Mouse (Mus musculus) neural tube, embryonic 14.5 days (tissue): ENCODE measurements around the gene Phf21a. TPM values are rescaled to one million over a fixed set of nuclear protein-coding genes. Genes with fewer than 3 reads are reported as not detected.

Source experiments
- ATAC-seq: fragments of 200-750 bp; cut with Nextera tagmentation; 2 replicates; pipeline ENCODE4 v1.8.0; 2017; ENCODE audit warnings: low read depth, mild to moderate bottlenecking, moderate TSS enrichment, moderate library complexity
- H3K27ac ChIP-seq: fragments of 300-500 bp; sonication (generic); 2 replicates; pipeline ENCODE4 v1.5.1; 2014; ENCODE audit warnings: low read depth, mild to moderate bottlenecking, control low read depth, low read length, moderate library complexity, mixed read lengths
- H3K27me3 ChIP-seq: fragments of 300-500 bp; sonication (generic); 2 replicates; pipeline ENCODE4 v1.6.1; 2014; ENCODE audit warnings: low read length; ENCODE audit not compliant: control insufficient read depth, insufficient read depth
- H3K36me3 ChIP-seq: fragments of 300-500 bp; sonication (generic); 2 replicates; pipeline ENCODE4 v1.6.1; 2014; ENCODE audit warnings: low read length, mixed read lengths; ENCODE audit not compliant: control insufficient read depth, insufficient read depth
- H3K4me1 ChIP-seq: fragments of 300-500 bp; sonication (generic); 2 replicates; pipeline ENCODE4 v1.6.1; 2014; ENCODE audit warnings: low read length; ENCODE audit not compliant: control insufficient read depth, insufficient read depth
- H3K4me2 ChIP-seq: fragments of 300-500 bp; sonication (generic); 2 replicates; pipeline ENCODE4 v1.6.1; 2014; ENCODE audit warnings: mild to moderate bottlenecking, low read depth, low read length, control low read depth
- H3K4me3 ChIP-seq: fragments of 300-500 bp; sonication (generic); 2 replicates; pipeline ENCODE4 v1.5.1; 2014; ENCODE audit warnings: low read depth, low read length, control low read depth, mixed read lengths
- H3K9ac ChIP-seq: fragments of 300-500 bp; sonication (generic); replicated peaks from 2 replicates; pipeline ENCODE4 v1.6.1; 2014; ENCODE audit warnings: low read depth, mild to moderate bottlenecking, control low read depth, low read length, mixed read lengths
- H3K9me3 ChIP-seq: fragments of 300-500 bp; sonication (generic); 2 replicates; pipeline ENCODE4 v1.6.1; 2016; ENCODE audit warnings: low read length; ENCODE audit not compliant: control insufficient read depth
- WGBS: fragments of 180-500 bp; shearing (Covaris S2); extraction: QIAGEN DNeasy Blood & Tissue Kit; methylation state at CpG from one replicate; pipeline ENCODE4 v1.1.7; 2014; 5-methylcytosine and 5-hydroxymethylcytosine counted together
- polyA plus RNA-seq: library from polyadenylated mRNA; unstranded; fragments of >200 nt; fragmentation: Nextera tagmentation; extraction: Ambion mirVana; gene quantifications from 2 replicates; pipeline ENCODE4 v1.2.1, GENCODE M21; 2014

Phf21a gene
- polyA plus RNA-seq: 35.5 and 39.9 TPM in 2 replicates

GRCm38 (mm10) chr2:92092817-92093216, at the start of gene Phf21a:
Phf21a (plus strand) TSS chr2:92093117.
- no peaks in the 10 kb centered on the region for H3K4me1 ChIP-seq
- H3K27ac ChIP-seq: no peak within 1 kb of the TSS
- 82% methylated on average over 2 of the region's 2 CpGs for WGBS
- H3K4me3 ChIP-seq: no peak within 1 kb of the TSS
- no peaks in the 10 kb centered on the region for H3K9me3 ChIP-seq
- H3K9ac ChIP-seq: no peak within 1 kb of the TSS
- no peaks in the 10 kb centered on the region for H3K27me3 ChIP-seq
- H3K36me3 ChIP-seq: no peaks in the 10 kb centered on the region
- H3K4me2 ChIP-seq: no peak within 1 kb of the TSS
- no peak for ATAC-seq

GRCm38 (mm10) chr2:92043285-92043684, 49.6 kb upstream of the Phf21a start:
- Histone ChIP-seq H3K4me2 (no peak overlapping the region), H3K36me3 (no peaks in the 10 kb centered on the region), H3K27me3 (no peaks in the 10 kb centered on the region), H3K9ac (no peak overlapping the region), H3K4me1 (no peaks in the 10 kb centered on the region), H3K27ac (no peak overlapping the region), H3K4me3 (no peak overlapping the region), H3K9me3 (no peaks in the 10 kb centered on the region)
- 83% methylated on average over 12 of the region's 12 CpGs for WGBS
- ATAC-seq: no peak

- Histone ChIP-seq H3K27me3 (no peaks in the 10 kb centered on the region), H3K4me2 (no peak overlapping the region), H3K9ac (no peak overlapping the region), H3K36me3 (no peaks in the 10 kb centered on the region), H3K4me3 (no peak overlapping the region), H3K27ac (no peak overlapping the region), H3K9me3 (no peaks in the 10 kb centered on the region), H3K4me1 (no peaks in the 10 kb centered on the region)
- WGBS: 26% methylated on average over 4 of the region's 4 CpGs
- ATAC-seq: no peak
Observed at GRCm38 (mm10) chr2:92047601-92048000, 45.3 kb upstream of the Phf21a start.

GRCm38 (mm10) chr2:92048034-92048690, 44.8 kb upstream of the Phf21a start:
- H3K27ac ChIP-seq: no peak overlapping the region
- no peak for ATAC-seq
- H3K9me3 ChIP-seq: no peaks in the 10 kb centered on the region
- no peak overlapping the region for H3K4me2 ChIP-seq
- no peaks in the 10 kb centered on the region for H3K36me3 ChIP-seq
- H3K27me3 ChIP-seq: no peaks in the 10 kb centered on the region
- 82% methylated on average over 9 of the region's 9 CpGs for WGBS
- no peaks in the 10 kb centered on the region for H3K4me1 ChIP-seq
- H3K9ac ChIP-seq: no peak overlapping the region
- H3K4me3 ChIP-seq: no peak overlapping the region

- Histone ChIP-seq H3K27me3 (peaks cover 6% of the 10 kb centered on the region), H3K4me1 (0 out of 2 replicates have a peak, but pooled peaks cover 7% of the 10 kb centered on the region), H3K9me3 (no peaks in the 10 kb centered on the region), H3K36me3 (no peaks in the 10 kb centered on the region), H3K9ac (no peak overlapping the region), H3K27ac (no peak overlapping the region), H3K4me2 (no peak overlapping the region), H3K4me3 (no peak overlapping the region)
- no peak for ATAC-seq
- WGBS: 82% methylated on average over 8 of the region's 8 CpGs
Observed at GRCm38 (mm10) chr2:92052188-92052587, 40.7 kb upstream of the Phf21a start.

- no peak for ATAC-seq
- WGBS: 50% methylated on average over 2 of the region's 2 CpGs
Observed at GRCm38 (mm10) chr2:92052754-92053153, 40.2 kb upstream of the Phf21a start.

GRCm38 (mm10) chr2:92055101-92055813, 37.7 kb upstream of the Phf21a start:
- peaks cover 6% of the 10 kb centered on the region for H3K27me3 ChIP-seq

More at GRCm38 (mm10) chr2:92052754-92053153, 40.2 kb upstream of the Phf21a start:
- Histone ChIP-seq H3K36me3 (no peaks in the 10 kb centered on the region), H3K4me3 (no peak overlapping the region), H3K4me1 (0 out of 2 replicates have a peak, but pooled peaks cover 7% of the 10 kb centered on the region), H3K9me3 (no peaks in the 10 kb centered on the region), H3K27ac (no peak overlapping the region), H3K4me2 (no peak overlapping the region), H3K27me3 (peaks cover 6% of the 10 kb centered on the region), H3K9ac (no peak overlapping the region)

GRCm38 (mm10) chr2:92055831-92056236, 37.1 kb upstream of the Phf21a start:
- Histone ChIP-seq H3K4me2 (peak overlapping the region; percentile 49), H3K27ac (peak overlapping the region; percentile 34; the same call in 1 of the 2 replicates), H3K9me3 (no peaks in the 10 kb centered on the region), H3K4me1 (0 out of 2 replicates have a peak, but pooled peaks cover 9% of the 10 kb centered on the region), H3K9ac (no peak overlapping the region), H3K36me3 (no peaks in the 10 kb centered on the region), H3K4me3 (peak overlapping the region; percentile 25), H3K27me3 (peaks cover 6% of the 10 kb centered on the region)
- 2% methylated on average over 14 of the region's 14 CpGs for WGBS
- ATAC-seq: no peak

More at GRCm38 (mm10) chr2:92055101-92055813, 37.7 kb upstream of the Phf21a start:
- ATAC-seq: peak; percentile 36
- H3K9me3 ChIP-seq: no peaks in the 10 kb centered on the region
- H3K9ac ChIP-seq: 0 out of 2 replicates have a peak overlapping the region, but pooled peaks have one; percentile 12
- peak overlapping the region; percentile 25 for H3K4me3 ChIP-seq
- no peaks in the 10 kb centered on the region for H3K36me3 ChIP-seq
- 0 out of 2 replicates have a peak, but pooled peaks cover 9% of the 10 kb centered on the region for H3K4me1 ChIP-seq
- peak overlapping the region; percentile 49 for H3K4me2 ChIP-seq
- H3K27ac ChIP-seq: peak overlapping the region; percentile 34; the same call in 1 of the 2 replicates
- 3% methylated on average over 38 of the region's 38 CpGs for WGBS

GRCm38 (mm10) chr2:92056760-92057159, 36.2 kb upstream of the Phf21a start:
- Histone ChIP-seq H3K9ac (no peak overlapping the region), H3K4me1 (0 out of 2 replicates have a peak, but pooled peaks cover 9% of the 10 kb centered on the region), H3K27ac (no peak overlapping the region), H3K27me3 (peaks cover 6% of the 10 kb centered on the region), H3K4me3 (no peak overlapping the region), H3K9me3 (no peaks in the 10 kb centered on the region), H3K36me3 (no peaks in the 10 kb centered on the region), H3K4me2 (no peak overlapping the region)
- no peak for ATAC-seq
- 77% methylated on average over 13 of the region's 13 CpGs for WGBS
